Mouse (Mus musculus) brain, embryonic 14.5 days (tissue): Measurements from ENCODE around the gene Spata17.

ENCODE experiments used
- CTCF ChIP-seq: fragments of 200-500 bp; IDR thresholded peaks from 2 replicates; pipeline ENCODE4 v1.5.1; 2012; ENCODE audit warnings: inconsistent platforms, mild to moderate bottlenecking, moderate library complexity, borderline replicate concordance; ENCODE audit not compliant: insufficient read depth, insufficient read length; ENCODE audit errors: extremely low read depth
- POLR2A ChIP-seq: fragments of 200-500 bp; IDR thresholded peaks from 2 replicates; pipeline ENCODE4 v1.6.1; 2012; ENCODE audit warnings: mild to moderate bottlenecking, inconsistent platforms, borderline replicate concordance; ENCODE audit not compliant: poor library complexity, insufficient read depth, insufficient read length, severe bottlenecking; ENCODE audit errors: extremely low read depth

GRCm38 (mm10) chr1:187076198-187077042 lies 138.8 kb downstream of the Spata17 start:
- TF ChIP-seq CTCF (no peak), POLR2A (no peak)
